Mouse (Mus musculus) forebrain, embryonic 15.5 days (tissue): ENCODE data around the gene Ccdc9b. TPM values are rescaled to one million over a fixed set of nuclear protein-coding genes. Genes with fewer than 3 reads are reported as not detected.
A peak's percentile ranks its signal among the peaks of the same experiment; 100 is the strongest.

Source experiments
- ATAC-seq: fragments of 200-750 bp; cut with Nextera tagmentation; replicated peaks from 2 replicates; pipeline ENCODE4 v1.8.0; 2017; ENCODE audit warnings: mild to moderate bottlenecking, moderate TSS enrichment, moderate library complexity
- H3K27ac ChIP-seq: fragments of 300-500 bp; sonication (generic); replicated peaks from 2 replicates; pipeline ENCODE4 v1.5.1; 2015; ENCODE audit warnings: mild to moderate bottlenecking, inconsistent platforms
- H3K27me3 ChIP-seq: fragments of 300-500 bp; sonication (generic); 2 replicates; pipeline ENCODE4 v1.6.1; 2015; ENCODE audit warnings: inconsistent platforms
- H3K36me3 ChIP-seq: fragments of 300-500 bp; sonication (generic); 2 replicates; pipeline ENCODE4 v1.6.1; 2015; ENCODE audit warnings: mild to moderate bottlenecking, inconsistent platforms
- H3K4me1 ChIP-seq: fragments of 300-500 bp; sonication (generic); 2 replicates; pipeline ENCODE4 v1.6.1; 2015; ENCODE audit warnings: inconsistent platforms
- H3K4me2 ChIP-seq: fragments of 300-500 bp; sonication (generic); replicated peaks from 2 replicates; pipeline ENCODE4 v1.6.1; 2015; ENCODE audit warnings: mild to moderate bottlenecking, inconsistent platforms
- H3K4me3 ChIP-seq: fragments of 300-500 bp; sonication (generic); 2 replicates; pipeline ENCODE4 v1.5.1; 2015; ENCODE audit warnings: mild to moderate bottlenecking, inconsistent platforms
- H3K9ac ChIP-seq: fragments of 300-500 bp; sonication (generic); replicated peaks from 2 replicates; pipeline ENCODE4 v1.6.1; 2015; ENCODE audit warnings: mild to moderate bottlenecking, inconsistent platforms
- H3K9me3 ChIP-seq: fragments of 300-500 bp; sonication (generic); 2 replicates; pipeline ENCODE4 v1.6.1; 2016; ENCODE audit warnings: inconsistent platforms
- WGBS: fragments of 180-500 bp; shearing (Covaris S2); methylation state at CpG from one replicate; pipeline ENCODE4 v1.1.7; 2015; ENCODE audit warnings: mixed read lengths; 5-methylcytosine and 5-hydroxymethylcytosine counted together
- polyA plus RNA-seq: library from polyadenylated mRNA; unstranded; fragments of >200 nt; fragmentation: Nextera tagmentation; extraction: Ambion mirVana; gene quantifications from 2 replicates; pipeline ENCODE4 v1.2.1, GENCODE M21; 2015

Ccdc9b gene
- polyA plus RNA-seq, 1 experiment from 2014 or later: 1.3 TPM

GRCm38 (mm10) chr2:118790221-118790550 lies 27.7 kb upstream of the Ccdc9b start:
- peak overlapping the region; percentile 34 for H3K4me2 ChIP-seq
- 53% methylated on average over 12 of the region's 12 CpGs for WGBS
- no peak overlapping the region for H3K9ac ChIP-seq
- H3K4me1 ChIP-seq: peaks cover 18% of the 10 kb centered on the region
- ATAC-seq: no peak
- 0 out of 2 replicates have a peak overlapping the region, but pooled peaks have one; percentile 13 for H3K4me3 ChIP-seq
- H3K9me3 ChIP-seq: no peaks in the 10 kb centered on the region
- no peak overlapping the region for H3K27ac ChIP-seq
- no peaks in the 10 kb centered on the region for H3K27me3 ChIP-seq
- peaks cover 5% of the 10 kb centered on the region; the same call in 1 of the 2 replicates for H3K36me3 ChIP-seq

GRCm38 (mm10) chr2:118789501-118789900 lies 27.0 kb upstream of the Ccdc9b start:
- H3K9me3 ChIP-seq: no peaks in the 10 kb centered on the region
- ATAC-seq: 0 out of 2 replicates have a peak, but pooled peaks have one; percentile 37
- H3K36me3 ChIP-seq: peaks cover 5% of the 10 kb centered on the region; the same call in 1 of the 2 replicates

GRCm38 (mm10) chr2:118786525-118786924 lies 24.1 kb upstream of the Ccdc9b start:
- no peak for ATAC-seq
- H3K36me3 ChIP-seq: peaks cover 5% of the 10 kb centered on the region; the same call in 1 of the 2 replicates
- WGBS: 86% methylated on average over 5 of the region's 5 CpGs

More at GRCm38 (mm10) chr2:118789501-118789900, 27.0 kb upstream of the Ccdc9b start:
- 61% methylated on average over 11 of the region's 11 CpGs for WGBS
- H3K9ac ChIP-seq: no peak overlapping the region
- no peak overlapping the region for H3K27ac ChIP-seq
- H3K4me1 ChIP-seq: peaks cover 18% of the 10 kb centered on the region
- no peaks in the 10 kb centered on the region for H3K27me3 ChIP-seq
- H3K4me2 ChIP-seq: no peak overlapping the region
- H3K4me3 ChIP-seq: no peak overlapping the region

GRCm38 (mm10) chr2:118783663-118784062 lies 21.2 kb upstream of the Ccdc9b start:
- no peak overlapping the region for H3K4me2 ChIP-seq
- no peaks in the 10 kb centered on the region for H3K9me3 ChIP-seq
- no peak overlapping the region for H3K9ac ChIP-seq
- peaks cover 19% of the 10 kb centered on the region for H3K4me1 ChIP-seq
- 90% methylated on average over 7 of the region's 7 CpGs for WGBS
- no peak for ATAC-seq
- H3K27me3 ChIP-seq: no peaks in the 10 kb centered on the region
- H3K36me3 ChIP-seq: peaks cover 3% of the 10 kb centered on the region; the same call in 1 of the 2 replicates
- no peak overlapping the region for H3K27ac ChIP-seq
- H3K4me3 ChIP-seq: no peak overlapping the region

More at GRCm38 (mm10) chr2:118786525-118786924, 24.1 kb upstream of the Ccdc9b start:
- Histone ChIP-seq H3K27me3 (no peaks in the 10 kb centered on the region), H3K4me1 (peaks cover 18% of the 10 kb centered on the region), H3K27ac (no peak overlapping the region), H3K4me3 (no peak overlapping the region), H3K9ac (no peak overlapping the region), H3K9me3 (no peaks in the 10 kb centered on the region), H3K4me2 (no peak overlapping the region)

GRCm38 (mm10) chr2:118783093-118783492 lies 20.6 kb upstream of the Ccdc9b start:
- Histone ChIP-seq H3K4me3 (no peak overlapping the region), H3K9me3 (no peaks in the 10 kb centered on the region), H3K27me3 (no peaks in the 10 kb centered on the region), H3K36me3 (peaks cover 3% of the 10 kb centered on the region; the same call in 1 of the 2 replicates), H3K4me1 (peaks cover 19% of the 10 kb centered on the region), H3K4me2 (no peak overlapping the region), H3K27ac (no peak overlapping the region), H3K9ac (no peak overlapping the region)
- WGBS: 64% methylated on average over 5 of the region's 5 CpGs
- ATAC-seq: no peak

GRCm38 (mm10) chr2:118782303-118782702 lies 19.8 kb upstream of the Ccdc9b start:
- Histone ChIP-seq H3K4me2 (no peak overlapping the region), H3K4me3 (no peak overlapping the region), H3K9me3 (no peaks in the 10 kb centered on the region), H3K36me3 (no peaks in the 10 kb centered on the region; the same call in 1 of the 2 replicates), H3K27me3 (no peaks in the 10 kb centered on the region), H3K27ac (no peak overlapping the region), H3K9ac (no peak overlapping the region), H3K4me1 (peaks cover 19% of the 10 kb centered on the region)
- WGBS: 71% methylated on average over 4 of the region's 4 CpGs
- ATAC-seq: no peak

GRCm38 (mm10) chr2:118781115-118781514 lies 18.7 kb upstream of the Ccdc9b start:
- no peak overlapping the region for H3K4me3 ChIP-seq

GRCm38 (mm10) chr2:118779504-118780480 lies 17.3 kb upstream of the Ccdc9b start, which contains the start of gene Disp2:
Gene Disp2 (plus strand): TSS chr2:118779719.
- 10% methylated on average over 39 of the region's 39 CpGs for WGBS
- H3K9ac ChIP-seq: peak within 1 kb of the TSS; percentile 51
- peak within 1 kb of the TSS; percentile 65 for H3K27ac ChIP-seq
- H3K36me3 ChIP-seq: no peaks in the 10 kb centered on the region
- H3K4me3 ChIP-seq: peak within 1 kb of the TSS; percentile 46
- peaks cover 37% of the 10 kb centered on the region for H3K4me1 ChIP-seq
- H3K9me3 ChIP-seq: no peaks in the 10 kb centered on the region
- H3K27me3 ChIP-seq: no peaks in the 10 kb centered on the region
- peak; percentile 95 for ATAC-seq
- H3K4me2 ChIP-seq: peak within 1 kb of the TSS; percentile 62

More at GRCm38 (mm10) chr2:118781115-118781514, 18.7 kb upstream of the Ccdc9b start:
- WGBS: 27% methylated on average over 1 of the region's 1 CpGs
- Histone ChIP-seq H3K27ac (no peak overlapping the region), H3K9ac (no peak overlapping the region), H3K36me3 (no peaks in the 10 kb centered on the region; the same call in 1 of the 2 replicates), H3K4me2 (peak overlapping the region; percentile 62; the same call in 1 of the 2 replicates), H3K27me3 (no peaks in the 10 kb centered on the region), H3K4me1 (peaks cover 23% of the 10 kb centered on the region), H3K9me3 (no peaks in the 10 kb centered on the region)
- no peak for ATAC-seq

GRCm38 (mm10) chr2:118779065-118779464 lies 16.6 kb upstream of the Ccdc9b start:
- Histone ChIP-seq H3K27me3 (no peaks in the 10 kb centered on the region), H3K9ac (peak overlapping the region; percentile 51), H3K9me3 (no peaks in the 10 kb centered on the region), H3K4me1 (peaks cover 37% of the 10 kb centered on the region), H3K27ac (peak overlapping the region; percentile 65), H3K4me3 (peak overlapping the region; percentile 46), H3K36me3 (no peaks in the 10 kb centered on the region), H3K4me2 (peak overlapping the region; percentile 62)
- peak; percentile 14 for ATAC-seq
- 8% methylated on average over 10 of the region's 10 CpGs for WGBS

- Histone ChIP-seq H3K36me3 (no peaks in the 10 kb centered on the region), H3K4me3 (no peak overlapping the region), H3K27me3 (no peaks in the 10 kb centered on the region), H3K4me1 (peaks cover 37% of the 10 kb centered on the region), H3K4me2 (no peak overlapping the region), H3K9ac (no peak overlapping the region), H3K27ac (no peak overlapping the region), H3K9me3 (no peaks in the 10 kb centered on the region)
- ATAC-seq: no peak
- WGBS: 84% methylated on average over 4 of the region's 4 CpGs
These were observed 16.0 kb upstream of the Ccdc9b start for GRCm38 (mm10) chr2:118778418-118778817.

GRCm38 (mm10) chr2:118776295-118776694 lies 13.8 kb upstream of the Ccdc9b start:
- H3K36me3 ChIP-seq: no peaks in the 10 kb centered on the region
- no peaks in the 10 kb centered on the region for H3K27me3 ChIP-seq
- peak; percentile 1; the same call in 1 of the 2 replicates for ATAC-seq
- peak overlapping the region; percentile 85 for H3K27ac ChIP-seq
- no peaks in the 10 kb centered on the region for H3K9me3 ChIP-seq
- no peak overlapping the region for H3K4me2 ChIP-seq
- peaks cover 37% of the 10 kb centered on the region for H3K4me1 ChIP-seq
- no peak overlapping the region for H3K9ac ChIP-seq
- WGBS: 75% methylated on average over 2 of the region's 2 CpGs
- H3K4me3 ChIP-seq: no peak overlapping the region

GRCm38 (mm10) chr2:118775846-118776245 lies 13.4 kb upstream of the Ccdc9b start:
- H3K9ac ChIP-seq: no peak overlapping the region
- no peak overlapping the region for H3K4me3 ChIP-seq
- ATAC-seq: peak; percentile 47
- H3K27ac ChIP-seq: peak overlapping the region; percentile 85
- no peaks in the 10 kb centered on the region for H3K36me3 ChIP-seq
- H3K9me3 ChIP-seq: no peaks in the 10 kb centered on the region
- H3K4me1 ChIP-seq: peaks cover 35% of the 10 kb centered on the region
- H3K4me2 ChIP-seq: no peak overlapping the region
- no peaks in the 10 kb centered on the region for H3K27me3 ChIP-seq
- 54% methylated on average over 4 of the region's 4 CpGs for WGBS
